Mouse (Mus musculus): ENCODE results near the gene Stag3.

DNA sequence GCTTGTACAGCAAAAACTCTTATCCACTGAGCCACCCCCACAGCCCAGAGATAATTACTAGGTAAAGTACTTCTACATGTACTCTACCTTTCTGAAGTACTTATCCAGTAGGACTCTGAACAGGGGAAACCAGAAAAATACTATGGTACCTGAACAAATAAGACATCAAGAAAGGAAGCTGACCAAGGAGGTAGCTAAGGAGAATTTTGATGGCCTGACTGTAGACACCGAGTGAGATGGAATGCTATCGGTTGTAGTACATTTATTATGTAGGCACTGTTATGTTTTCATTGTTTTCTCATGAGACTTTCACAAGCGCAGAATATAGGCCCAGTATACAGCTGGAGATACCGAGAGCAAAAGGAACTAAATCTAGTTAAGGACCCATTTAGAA, 22.5 kb upstream of the Stag3 start:
- TF ChIP-seq POLR2A (IDR thresholded peaks at IDR 0.05; ENCODE audit: insufficient read depth, low read depth, low read length), result no peak
- no peak for TF ChIP-seq CTCF (IDR thresholded peaks at IDR 0.05; ENCODE audit: insufficient read depth, low read depth, low read length)

Measured in olfactory bulb, adult 2 months (tissue).